11 mouse cellular contexts compared by ENCODE assay signal in genomic region chr4:46226972-46227535, GRCm38 (mm10). TPM values are rescaled to one million over a fixed set of nuclear protein-coding genes. Genes with fewer than 3 reads are reported as not detected.
DNase-seq lines count a peak whose midpoint lies in the region; TF ChIP-seq lines count a peak whose summit lies in the region.
"Had no signal": no experiment of that assay in that cellular context is flagged by ENCODE, and none has a peak within 500 bp of the region (broad histone marks: within the 10 kb centered on the region; RNA-seq: fewer than 3 reads in every experiment).

No protein-coding gene starts in this region.

- peaks cover 13% of the 10 kb centered on the region; the same call in 1 of the 2 replicates for H3K9me3 ChIP-seq in E14TG2a.4 (ENCODE audit: low read length)
- H3K9me3 ChIP-seq: forebrain, embryonic 13.5 days; limb, embryonic 15.5 days had no signal

- no peak overlapping the region for H3K27ac ChIP-seq in thymus, adult 2 months (ENCODE audit: control insufficient read depth, insufficient read depth, low read length)
- H3K27ac ChIP-seq: forebrain, embryonic 13.5 days; limb, embryonic 15.5 days had no signal

- no peak for TF ChIP-seq POLR2A in thymus, adult 2 months (IDR thresholded peaks at IDR 0.05; ENCODE audit: control insufficient read depth, extremely low read depth, insufficient read depth, low read length, poor library complexity)

- no peaks in the 10 kb centered on the region for H3K36me3 ChIP-seq in E14TG2a.4 (ENCODE audit: insufficient read depth, low read length)
- no peaks in the 10 kb centered on the region for H3K36me3 ChIP-seq in thymus, adult 2 months (ENCODE audit: control insufficient read depth, insufficient read depth, low read length)
- H3K36me3 ChIP-seq: limb, embryonic 15.5 days had no signal

- DNase-seq in heart, adult 11 months = peak; percentile 82
- no peak for DNase-seq in heart, adult 9 months (ENCODE audit: low spot score in 2 of 2)
- DNase-seq in left cerebral cortex, postnatal 14 days (ENCODE audit: low spot score in 2 of 2) = peak; percentile 7 to 22
- no peak for DNase-seq in left cerebral cortex, postnatal 4 days
- peak; percentile 4 to 5 for DNase-seq in heart, postnatal 10 days
- DNase-seq in thymus, adult 2 months = no peak
- no peak for DNase-seq in thymus, postnatal 10 days (ENCODE audit: low spot score in 2 of 2)
- DNase-seq: layer of hippocampus, adult 9-11 months had no signal

- 85% methylated on average over 19 of the region's 19 CpGs for WGBS in thymus, adult 2 months

- TF ChIP-seq CTCF in E14TG2a.4 (conservative IDR thresholded peaks at IDR 0.05; ENCODE audit: low read length) = no peak
- TF ChIP-seq CTCF in thymus, adult 2 months (IDR thresholded peaks at IDR 0.05; ENCODE audit: borderline replicate concordance, control insufficient read depth, extremely low read depth, insufficient read depth, low read length, poor library complexity) = no peak

- intact Hi-C loops in left cerebral cortex, postnatal 14 days (cut with DNase I) = no loop called here
- intact Hi-C loops in left cerebral cortex, postnatal 4 days (cut with DNase I) = no loop called here
- intact Hi-C loops in heart, postnatal 10 days (cut with DNase I) = no loop called here

- peak overlapping the region; percentile 39 for H3K4me3 ChIP-seq in E14TG2a.4 (replicated peaks; ENCODE audit: low read length)
- H3K4me3 ChIP-seq in thymus, adult 2 months (ENCODE audit: control insufficient read depth, insufficient read depth, low read length) = no peak overlapping the region
- H3K4me3 ChIP-seq: forebrain, embryonic 13.5 days; limb, embryonic 15.5 days had no signal

- H3K27me3 ChIP-seq in E14TG2a.4 (ENCODE audit: insufficient read depth, low read length) = peaks cover 11% of the 10 kb centered on the region; the same call in 1 of the 2 replicates
- H3K27me3 ChIP-seq in thymus, adult 2 months (ENCODE audit: control insufficient read depth, insufficient read depth, low read length) = no peaks in the 10 kb centered on the region
- H3K27me3 ChIP-seq: forebrain, embryonic 13.5 days; limb, embryonic 15.5 days had no signal

- peaks cover 10% of the 10 kb centered on the region for H3K4me1 ChIP-seq in E14TG2a.4 (replicated peaks; ENCODE audit: low read depth, low read length)
- H3K4me1 ChIP-seq in thymus, adult 2 months (replicated peaks; ENCODE audit: control insufficient read depth, insufficient read depth, low read length) = no peaks in the 10 kb centered on the region
- H3K4me1 ChIP-seq: forebrain, embryonic 13.5 days had no signal

RNA-seq across cellular contexts. Expression of gene Xpa, which starts 30.9 kb away (rescaled TPM):
- total RNA-seq in left cerebral cortex, postnatal 14 days (2021) = 10 to 100 TPM; 11.5 to 11.8 TPM
- total RNA-seq in left cerebral cortex, postnatal 4 days (2021) = 10 to 100 TPM; 19.3 to 23.6 TPM
- total RNA-seq in heart, postnatal 10 days (2021) = 10 to 100 TPM; 10.2 to 14.2 TPM
- 33.4 and 36.4 TPM in 2 replicates for polyA plus RNA-seq in thymus, adult 2 months (2012; rRNA removed)

Comparison
In these comparisons a context has a peak if more than half of its experiments do, and no peak if none do; other contexts are left out.
1. DNase-seq: peak in heart, adult 11 months (single experiment), left cerebral cortex, postnatal 14 days (2 of 2) and heart, postnatal 10 days (2 of 2); none in heart, adult 9 months (0 of 2), left cerebral cortex, postnatal 4 days (single experiment), thymus, adult 2 months (single experiment) and thymus, postnatal 10 days (0 of 2).